Mouse (Mus musculus) ES-Bruce4 (cell line): ENCODE measurements at regions not wholly inside any gene's neighbourhood (a gene's known extent, or its start where the extent isn't known, plus 50 kb on each side); places are given as distances from the start of the nearest gene placed in this dataset.

Experiments used
- CTCF ChIP-seq: IDR thresholded peaks from one replicate; pipeline ENCODE4 v1.8.1; 2011; ENCODE audit warnings: low read depth, low read length
- EP300 ChIP-seq: IDR thresholded peaks from 2 replicates; pipeline ENCODE4 v1.6.1; 2011; ENCODE audit warnings: low read depth, low read length; ENCODE audit not compliant: insufficient read depth

- no peak for TF ChIP-seq CTCF
- TF ChIP-seq EP300, result no peak
These were observed 252.4 kb downstream of the Nova1 start for GRCm38 (mm10) chr12:46566324-46566723.
